Mouse (Mus musculus) E14TG2a.4 (cell line): ENCODE results near the gene Prps1l3.

Experiments used
- CTCF ChIP-seq: conservative IDR thresholded peaks from 2 replicates; pipeline ENCODE4 v1.5.1; 2014; ENCODE audit warnings: low read length
- NANOG ChIP-seq: IDR thresholded peaks from 2 replicates; pipeline ENCODE4 v1.6.1; 2014; ENCODE audit warnings: borderline replicate concordance, low read length, mixed read lengths
- POU5F1 ChIP-seq: IDR thresholded peaks from 2 replicates; pipeline ENCODE4 v1.6.1; 2014; ENCODE audit warnings: low read length, borderline replicate concordance

- TF ChIP-seq CTCF (no peak), POU5F1 (no peak), NANOG (no peak)
Measured at GRCm38 (mm10) chr12:57204276-57204851, 25.8 kb upstream of the Prps1l3 start.
